Mouse (Mus musculus): Measurements from ENCODE around the gene Igbp1b.

Igbp1b gene

GRCm38 (mm10) chr6:138658516-138658915, at the start of gene Igbp1b:
Gene Igbp1b (minus strand): TSS chr6:138658544.
- DNase-seq = no peak

- DNase-seq = no peak
These were observed 24.6 kb upstream of the Igbp1b start for GRCm38 (mm10) chr6:138682959-138683358.

GRCm38 (mm10) chr6:138672704-138673141, 14.4 kb upstream of the Igbp1b start:
- no peak for DNase-seq

GRCm38 (mm10) chr6:138665416-138665815, 7.1 kb upstream of the Igbp1b start:
- no peak for DNase-seq

- no peak for DNase-seq
These were observed 12.7 kb downstream of the Igbp1b start for GRCm38 (mm10) chr6:138645604-138646003.

GRCm38 (mm10) chr6:138639351-138639750, 19.0 kb downstream of the Igbp1b start:
- no peak for DNase-seq

- no peak for DNase-seq
These were observed 37.6 kb downstream of the Igbp1b start for GRCm38 (mm10) chr6:138620786-138621185.

- no peak for DNase-seq
These were observed 39.9 kb downstream of the Igbp1b start for GRCm38 (mm10) chr6:138618396-138618795.
